Mouse (Mus musculus) myocyte (in vitro differentiated cells): Measurements from ENCODE around the gene Mboat1.

Experiments used
- E2F4 ChIP-seq: IDR thresholded peaks from one replicate; pipeline ENCODE4 v1.6.1; 2011; ENCODE audit warnings: mild to moderate bottlenecking, control low read depth, moderate library complexity; ENCODE audit not compliant: insufficient read depth
- POLR2A ChIP-seq: IDR thresholded peaks from one replicate; pipeline ENCODE4 v1.6.1; 2011; ENCODE audit warnings: low read depth, mild to moderate bottlenecking, control low read depth, moderate library complexity; ENCODE audit not compliant: insufficient read length

DNA sequence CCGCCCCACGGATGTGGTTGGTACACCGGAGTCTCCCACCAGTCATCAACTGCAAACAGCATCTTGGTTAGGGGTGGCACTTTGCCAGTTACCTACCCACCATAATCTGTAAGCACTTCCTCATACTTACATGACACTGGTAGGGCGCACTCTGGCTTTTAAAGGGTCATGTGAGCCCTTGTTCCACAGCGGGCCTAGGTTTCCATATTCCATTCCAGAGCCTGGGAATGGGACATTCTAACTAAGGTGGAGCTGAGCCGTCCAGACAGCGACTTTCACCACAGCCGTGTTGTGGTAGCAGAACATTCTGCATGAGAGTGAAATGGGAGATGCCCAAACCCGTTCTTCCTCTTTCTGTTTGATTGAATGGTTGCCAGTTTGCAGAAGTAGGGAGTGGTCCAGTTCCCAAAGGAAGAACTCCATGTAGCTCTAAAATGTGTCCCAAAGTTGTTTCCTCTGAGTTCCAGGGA lies 61.8 kb downstream of the Mboat1 start:
- TF ChIP-seq POLR2A: no peak
- no peak for TF ChIP-seq E2F4
